Mouse (Mus musculus) adrenal gland (tissue): ENCODE data around the gene Ino80.

Experiments used
- intact Hi-C: fragments of 180-260 bp; cut with DNase I; formaldehyde crosslinking; loops from one replicate; pipeline ENCODE4 v1.15.1; 2025

Ino80 gene

DNA sequence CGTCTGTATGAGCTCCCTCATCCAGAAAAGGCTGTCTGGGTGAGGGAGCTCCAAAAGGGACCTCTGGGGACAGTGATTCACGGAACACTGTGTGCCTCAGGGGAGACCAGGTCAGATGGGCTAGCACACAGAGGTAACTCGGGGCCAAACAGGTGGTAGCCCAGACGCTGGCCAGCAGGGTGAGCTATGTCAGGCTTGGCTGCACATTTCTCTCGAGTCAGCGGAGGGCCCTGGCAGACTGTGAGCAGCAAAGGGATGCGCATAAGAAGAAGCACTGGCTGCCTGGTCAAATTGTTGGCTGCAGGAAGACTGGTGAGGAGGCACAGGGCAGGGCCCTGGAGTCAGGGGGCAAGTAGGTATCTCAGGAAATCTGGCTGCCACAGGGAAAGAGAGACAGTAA is 121.8 kb downstream of the Ino80 start:
- intact Hi-C loops: no loop called here

DNA sequence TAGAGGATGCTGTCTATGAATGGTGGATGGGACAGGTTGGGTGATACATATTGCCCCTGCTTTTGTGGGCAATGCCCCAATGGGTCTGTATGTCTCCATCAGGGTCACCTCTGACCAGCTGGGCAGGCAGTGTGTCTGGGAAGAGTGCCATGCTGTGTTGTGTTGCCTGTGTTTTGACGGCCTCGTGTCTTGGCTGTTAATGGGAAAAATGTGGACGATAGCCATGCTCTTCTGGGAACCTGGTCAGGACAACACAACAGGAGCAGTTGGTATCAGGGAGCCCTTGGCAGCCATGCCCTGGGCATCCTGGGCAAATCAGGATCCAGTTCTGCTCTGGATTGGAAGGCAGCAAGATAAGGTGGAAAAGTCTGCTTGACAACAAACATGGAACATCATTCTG is 122.4 kb downstream of the Ino80 start:
- intact Hi-C loops: no loop called here

DNA sequence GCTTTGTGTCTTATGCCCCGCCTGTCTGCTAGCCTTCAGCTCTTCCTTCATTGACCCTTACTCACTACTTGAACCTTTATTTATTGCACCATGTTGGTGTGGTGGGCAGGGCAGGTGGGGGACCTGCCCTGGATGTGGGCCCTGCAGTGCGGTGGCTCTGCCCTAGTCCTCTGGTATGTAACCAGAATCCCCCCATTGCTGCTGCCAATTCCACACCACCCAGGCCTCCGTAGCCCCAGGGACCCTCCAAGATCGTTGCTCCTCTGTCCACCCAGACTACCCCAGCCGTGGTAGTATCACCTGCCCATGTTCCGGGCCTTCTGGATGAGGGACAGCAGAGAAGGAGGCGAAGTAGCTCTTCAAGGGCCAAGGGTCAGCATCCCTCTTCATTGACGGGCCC is 123.8 kb downstream of the Ino80 start:
- intact Hi-C loops: no loop called here

DNA sequence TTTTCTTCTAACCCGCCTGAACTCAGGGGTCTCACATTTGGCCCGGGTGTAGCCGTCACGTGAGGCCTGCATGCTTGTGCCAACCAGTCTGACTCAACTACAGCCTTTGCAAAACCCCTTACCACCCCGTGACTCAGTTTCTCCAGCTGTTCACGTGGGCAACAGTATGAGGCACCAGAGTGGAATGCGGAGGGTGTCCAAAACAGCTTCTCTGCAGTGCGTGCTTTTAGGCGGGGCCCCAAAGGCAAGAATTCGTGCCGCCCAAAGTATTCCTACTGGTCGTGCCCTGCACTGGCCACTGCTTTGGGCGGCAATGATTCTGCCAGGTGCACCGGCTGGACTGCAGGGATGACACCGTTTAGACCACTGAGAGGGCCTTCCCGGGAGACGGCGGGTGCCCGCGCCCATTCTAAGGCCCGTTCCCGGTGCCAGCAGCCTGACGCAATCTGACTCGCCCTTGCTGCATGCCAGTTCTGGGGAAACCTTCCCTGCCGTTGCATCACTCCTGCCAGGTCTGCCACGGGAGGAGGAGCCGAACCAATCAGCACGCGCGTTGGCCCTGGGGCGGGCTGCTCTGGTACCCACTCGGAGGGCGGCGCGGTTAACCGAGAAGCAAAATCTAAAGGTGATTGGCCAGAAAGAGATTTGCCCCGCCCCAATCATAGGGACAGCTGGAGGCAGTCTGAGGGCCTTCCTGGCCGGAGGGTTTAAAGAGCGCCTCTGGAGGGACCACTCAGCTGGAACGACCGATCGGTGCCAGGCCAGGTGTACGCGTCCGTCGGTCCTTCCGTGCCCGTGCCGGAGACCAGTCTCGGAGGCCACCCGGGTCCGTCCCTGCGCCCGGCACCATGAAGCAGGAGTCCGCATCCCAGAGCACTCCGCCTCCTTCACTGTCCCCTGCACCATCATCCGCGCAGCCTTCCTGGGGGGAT is 126.7 kb downstream of the Ino80 start, which contains the start of gene Chac1:
Gene Chac1, plus strand, starts transcription at position 675 of the 932 bp plus-strand sequence.
- intact Hi-C loops: no loop called here

DNA sequence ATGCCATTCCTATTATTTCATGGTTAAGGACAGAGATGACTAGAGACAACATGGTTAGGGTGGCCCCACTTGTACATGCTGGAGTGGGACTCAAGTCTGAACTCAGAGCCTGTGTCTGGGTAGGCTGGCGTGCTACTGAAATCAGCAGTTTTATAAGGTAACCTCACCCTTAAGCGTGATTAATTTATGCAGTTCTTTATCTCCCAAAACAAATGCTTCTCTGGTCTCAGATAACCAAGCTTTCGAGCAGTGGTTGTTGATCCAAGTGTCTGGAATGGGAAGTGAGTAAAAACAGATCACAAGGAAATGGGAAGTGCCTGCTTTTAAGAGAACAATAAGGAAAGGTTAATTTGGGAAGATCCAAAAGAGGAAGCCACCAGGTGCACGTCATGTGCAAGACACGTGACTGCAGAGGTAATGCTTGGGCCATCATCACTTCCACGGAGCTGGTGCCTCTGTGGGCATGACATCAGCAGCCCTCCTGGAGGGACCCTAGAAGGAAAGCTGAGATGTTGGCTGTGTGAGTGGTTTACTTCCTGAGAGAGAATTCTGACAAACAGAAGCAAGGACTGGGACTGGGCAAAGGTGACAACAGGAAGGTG is 132.8 kb downstream of the Ino80 start:
- intact Hi-C loops: no loop called here

DNA sequence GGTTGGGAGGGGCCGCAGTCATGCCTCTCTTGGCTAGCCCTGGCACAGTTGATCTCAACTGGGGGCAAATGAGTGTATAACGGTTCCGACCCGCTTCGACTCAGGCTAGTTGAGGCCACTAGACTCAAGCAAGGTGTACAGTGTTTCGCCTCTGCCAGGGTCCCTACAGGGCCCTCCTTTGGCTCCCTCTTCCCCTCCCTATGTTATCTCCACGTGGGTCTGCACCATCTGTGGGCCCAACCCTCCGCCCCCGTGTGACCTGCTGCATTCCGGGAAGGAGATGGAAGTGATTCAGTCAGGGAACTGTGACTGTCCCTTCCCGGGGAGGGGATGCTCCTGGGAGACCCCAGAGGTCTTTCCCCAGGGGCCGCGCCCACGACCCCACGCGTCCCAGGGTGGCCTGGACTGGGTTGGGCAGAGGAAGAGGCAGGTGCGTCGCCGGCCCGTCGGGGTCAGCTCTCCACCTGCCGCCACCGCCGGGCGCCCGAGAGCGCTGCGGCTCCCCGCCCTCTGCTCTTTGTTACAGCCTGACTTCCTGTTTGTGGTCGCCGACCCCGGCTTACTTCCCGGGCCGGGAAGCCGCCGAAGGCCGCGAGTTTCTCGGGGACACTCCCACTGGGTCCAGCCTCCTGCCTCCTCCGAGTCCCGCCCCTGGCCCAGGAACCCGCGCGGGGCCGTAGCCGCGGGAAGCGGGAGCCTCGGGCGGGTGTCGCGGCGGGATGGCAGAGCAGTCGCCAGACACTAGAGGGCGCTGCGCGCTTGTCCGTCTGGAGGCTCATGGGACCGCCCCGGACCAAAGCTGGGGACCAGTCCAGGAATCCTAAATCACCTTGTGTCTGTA is 139.8 kb downstream of the Ino80 start:
- intact Hi-C loops: loop anchor here (5.0 kb wide), 3 partner anchors 40 to 75 kb away; no protein-coding TSS in a partner anchor

DNA sequence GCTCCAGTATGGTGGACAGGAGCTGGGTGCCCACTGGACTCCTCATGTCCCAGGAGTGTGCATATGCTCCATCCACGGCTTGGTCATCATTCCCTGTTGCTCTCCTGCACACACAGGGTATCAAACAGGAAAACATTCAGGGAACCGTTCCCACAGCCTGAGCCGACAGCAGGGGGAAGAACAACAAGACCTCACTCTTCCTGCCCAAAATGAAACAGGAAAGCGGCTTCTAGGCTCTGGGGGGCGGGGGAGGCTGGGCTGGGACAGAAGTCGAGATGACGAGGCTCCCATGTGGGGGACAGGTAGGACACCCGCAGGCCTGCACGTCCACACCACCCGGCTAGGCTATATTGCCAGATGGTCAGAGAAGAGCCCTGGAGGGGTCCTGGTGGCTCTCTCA is 141.0 kb downstream of the Ino80 start:
- intact Hi-C loops: loop anchor here (5.0 kb wide), 3 partner anchors 39 to 76 kb away; no protein-coding TSS in a partner anchor

DNA sequence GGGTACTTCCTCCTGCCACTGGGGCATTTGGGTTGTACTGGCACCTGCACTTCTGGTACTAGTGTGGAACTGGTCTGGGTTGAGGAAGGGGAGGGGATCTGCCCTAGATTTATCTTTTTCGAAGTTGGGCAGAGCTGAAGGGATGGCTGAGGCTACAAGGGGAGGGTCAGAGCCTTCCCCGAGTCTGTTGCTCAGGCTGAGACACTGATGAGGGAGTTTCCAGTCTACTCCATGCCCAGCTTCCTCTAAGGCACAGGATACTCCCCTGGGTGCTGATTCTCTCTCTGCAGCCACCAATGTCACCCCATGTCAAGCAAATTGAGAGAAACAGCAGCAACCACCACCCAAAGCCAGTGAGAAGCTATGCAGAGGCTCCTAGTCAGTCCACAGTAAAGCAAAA is 141.5 kb downstream of the Ino80 start:
- intact Hi-C loops: loop anchor here (5.0 kb wide), 3 partner anchors 39 to 76 kb away; no protein-coding TSS in a partner anchor

DNA sequence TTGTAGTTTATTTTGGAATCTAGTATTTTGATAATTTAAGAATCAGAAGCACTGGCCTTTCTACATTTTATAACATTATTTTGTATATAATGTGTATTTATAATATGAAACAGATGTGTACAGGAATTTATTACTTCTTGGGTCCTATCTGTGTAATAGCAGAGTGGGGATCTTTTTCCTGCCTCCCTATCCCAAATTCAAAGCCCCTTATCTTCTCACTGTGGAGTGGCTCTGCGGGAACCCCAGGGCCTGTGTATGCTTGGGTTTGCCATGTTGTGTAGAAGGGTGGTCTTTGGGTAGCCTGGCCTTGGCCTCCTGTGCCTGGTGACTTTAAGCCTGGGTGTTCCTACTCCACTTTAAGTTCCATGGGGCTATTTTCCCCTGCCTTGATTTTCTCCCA is 142.0 kb downstream of the Ino80 start:
- intact Hi-C loops: loop anchor here (5.0 kb wide), 3 partner anchors 38 to 77 kb away; no protein-coding TSS in a partner anchor

DNA sequence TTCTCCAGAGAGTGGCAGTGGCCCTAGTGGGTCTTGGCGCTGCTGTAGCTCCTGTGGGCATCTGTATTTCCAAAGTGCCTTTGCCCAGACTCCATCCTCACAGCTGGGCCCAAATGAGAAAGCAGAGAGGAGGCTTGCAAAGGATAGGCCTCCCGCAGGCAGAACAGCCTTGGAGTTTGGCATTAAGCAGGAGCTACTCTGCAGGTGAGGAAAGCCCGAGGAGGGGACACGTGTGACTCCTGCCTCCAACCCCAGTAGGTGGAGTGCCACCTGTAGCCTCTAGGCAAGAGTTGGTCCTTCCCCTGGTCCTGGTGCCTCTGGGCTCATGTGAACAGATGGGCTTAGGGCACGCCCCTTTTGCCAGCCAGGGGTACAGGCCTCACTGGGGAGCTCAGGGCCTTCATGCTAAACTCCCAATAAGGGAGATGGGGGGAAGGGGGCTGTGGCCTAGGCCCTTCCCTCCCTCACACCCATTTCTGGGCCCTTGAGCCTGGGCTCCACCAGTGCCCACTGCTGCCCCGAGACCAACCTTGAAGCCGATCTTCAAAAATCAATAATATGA is 142.4 kb downstream of the Ino80 start:
- intact Hi-C loops: loop anchor here (5.0 kb wide), 3 partner anchors 38 to 77 kb away; no protein-coding TSS in a partner anchor

DNA sequence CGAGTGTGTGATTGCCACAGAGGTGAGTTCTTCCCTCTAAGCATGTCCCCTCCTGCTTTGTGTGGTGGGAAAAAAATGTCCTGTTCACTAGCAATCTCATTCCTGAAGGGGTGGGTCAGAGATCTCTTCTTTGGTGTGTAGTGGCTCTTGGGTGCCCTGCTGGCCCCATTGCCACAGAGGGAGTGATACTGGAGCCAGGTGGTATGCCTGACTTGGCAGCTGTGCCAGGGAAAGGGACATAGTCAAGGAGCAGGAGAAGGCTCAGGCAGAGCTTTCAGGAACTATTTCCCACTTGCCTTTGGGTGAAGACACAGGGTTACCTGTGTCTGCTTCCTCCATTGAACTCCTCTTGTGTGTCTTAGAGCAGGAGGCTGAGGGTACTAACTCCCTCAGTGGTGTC is 143.4 kb downstream of the Ino80 start:
- intact Hi-C loops: no loop called here

DNA sequence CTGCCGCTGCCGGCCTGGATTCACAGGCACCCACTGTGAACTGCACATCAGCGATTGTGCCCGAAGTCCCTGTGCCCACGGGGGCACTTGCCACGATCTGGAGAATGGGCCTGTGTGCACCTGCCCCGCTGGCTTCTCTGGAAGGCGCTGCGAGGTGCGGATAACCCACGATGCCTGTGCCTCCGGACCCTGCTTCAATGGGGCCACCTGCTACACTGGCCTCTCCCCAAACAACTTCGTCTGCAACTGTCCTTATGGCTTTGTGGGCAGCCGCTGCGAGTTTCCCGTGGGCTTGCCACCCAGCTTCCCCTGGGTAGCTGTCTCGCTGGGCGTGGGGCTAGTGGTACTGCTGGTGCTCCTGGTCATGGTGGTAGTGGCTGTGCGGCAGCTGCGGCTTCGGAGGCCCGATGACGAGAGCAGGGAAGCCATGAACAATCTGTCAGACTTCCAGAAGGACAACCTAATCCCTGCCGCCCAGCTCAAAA is 145.3 kb downstream of the Ino80 start:
- intact Hi-C loops: no loop called here

DNA sequence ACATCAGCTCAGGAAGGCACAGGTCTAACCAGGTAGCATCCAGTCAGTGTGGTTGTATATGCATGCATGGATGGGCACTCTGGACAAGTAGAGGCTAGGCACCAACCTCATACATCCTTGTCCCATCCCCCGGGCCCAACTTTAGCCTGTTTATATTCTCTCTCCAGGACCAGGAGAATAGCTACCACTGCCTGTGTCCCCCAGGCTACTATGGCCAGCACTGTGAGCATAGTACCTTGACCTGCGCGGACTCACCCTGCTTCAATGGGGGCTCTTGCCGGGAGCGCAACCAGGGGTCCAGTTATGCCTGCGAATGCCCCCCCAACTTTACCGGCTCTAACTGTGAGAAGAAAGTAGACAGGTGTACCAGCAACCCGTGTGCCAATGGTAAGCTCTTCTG is 146.7 kb downstream of the Ino80 start:
- intact Hi-C loops: no loop called here

DNA sequence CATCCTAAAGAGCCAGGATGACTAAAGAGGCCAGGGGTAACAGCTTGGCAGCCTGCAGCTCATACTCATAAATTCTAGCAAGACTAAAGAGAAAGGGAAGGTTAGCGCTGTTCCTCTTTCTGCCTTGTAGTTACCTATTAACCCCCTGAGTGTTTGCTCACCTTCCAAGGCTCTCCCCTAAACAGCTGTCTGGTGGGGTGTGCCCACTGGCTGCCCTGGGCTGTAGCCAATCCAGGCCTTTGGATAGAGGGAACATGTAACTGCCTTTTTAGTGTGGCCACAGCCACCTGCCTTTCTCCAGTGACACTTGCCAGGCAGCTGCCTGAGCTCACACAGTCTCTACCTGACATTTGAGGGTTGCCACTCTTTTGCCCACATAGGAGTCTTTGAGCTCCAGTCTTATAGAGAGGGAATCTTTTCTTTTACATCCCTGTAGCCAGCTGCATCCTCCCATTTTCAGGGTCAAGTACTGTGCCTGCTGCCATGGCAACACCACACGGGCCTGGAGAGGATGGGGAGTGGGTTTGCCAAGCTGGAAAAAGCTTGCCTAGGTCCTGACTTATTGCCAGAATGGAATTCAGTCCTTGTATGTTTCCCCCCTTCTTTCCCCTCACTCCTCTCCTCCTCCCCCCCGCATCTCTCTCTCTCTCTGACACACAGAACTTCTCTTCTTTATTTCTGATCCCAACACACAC is 148.2 kb downstream of the Ino80 start:
- intact Hi-C loops: no loop called here

DNA sequence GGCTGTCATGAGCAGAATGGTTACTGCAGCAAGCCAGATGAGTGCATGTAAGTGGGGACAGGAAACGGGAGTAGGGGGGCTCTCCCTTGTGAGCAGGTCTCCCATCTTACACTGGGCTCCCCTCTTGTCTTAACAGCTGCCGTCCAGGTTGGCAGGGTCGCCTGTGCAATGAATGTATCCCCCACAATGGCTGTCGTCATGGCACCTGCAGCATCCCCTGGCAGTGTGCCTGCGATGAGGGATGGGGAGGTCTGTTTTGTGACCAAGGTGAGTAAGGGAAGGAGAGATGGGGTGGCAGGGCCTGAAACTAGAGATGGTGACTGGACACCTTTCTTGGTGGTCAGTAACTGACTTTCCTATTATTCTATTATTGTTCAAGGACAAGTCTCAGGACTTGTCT is 148.9 kb downstream of the Ino80 start:
- intact Hi-C loops: no loop called here

DNA sequence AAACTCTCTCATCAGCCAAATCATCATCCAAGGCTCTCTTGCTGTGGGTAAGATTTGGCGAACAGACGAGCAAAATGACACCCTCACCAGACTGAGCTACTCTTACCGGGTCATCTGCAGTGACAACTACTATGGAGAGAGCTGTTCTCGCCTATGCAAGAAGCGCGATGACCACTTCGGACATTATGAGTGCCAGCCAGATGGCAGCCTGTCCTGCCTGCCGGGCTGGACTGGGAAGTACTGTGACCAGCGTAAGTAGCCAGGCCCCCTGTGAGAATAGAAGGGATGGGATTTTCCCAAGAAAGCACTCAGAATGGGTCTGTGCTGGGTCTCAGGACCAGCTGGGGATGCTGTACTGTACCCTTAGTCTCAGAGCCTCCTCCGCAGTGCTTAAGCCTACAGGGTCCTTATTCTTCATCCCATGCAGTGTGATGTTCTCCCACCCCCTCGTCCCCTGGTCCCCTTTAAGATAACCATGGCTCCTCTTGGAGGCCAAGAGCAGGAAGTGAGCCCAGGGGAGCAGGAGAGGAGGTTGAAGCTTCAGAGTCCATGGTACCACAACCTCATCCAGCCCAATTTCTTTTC is 149.5 kb downstream of the Ino80 start:
- intact Hi-C loops: no loop called here

DNA sequence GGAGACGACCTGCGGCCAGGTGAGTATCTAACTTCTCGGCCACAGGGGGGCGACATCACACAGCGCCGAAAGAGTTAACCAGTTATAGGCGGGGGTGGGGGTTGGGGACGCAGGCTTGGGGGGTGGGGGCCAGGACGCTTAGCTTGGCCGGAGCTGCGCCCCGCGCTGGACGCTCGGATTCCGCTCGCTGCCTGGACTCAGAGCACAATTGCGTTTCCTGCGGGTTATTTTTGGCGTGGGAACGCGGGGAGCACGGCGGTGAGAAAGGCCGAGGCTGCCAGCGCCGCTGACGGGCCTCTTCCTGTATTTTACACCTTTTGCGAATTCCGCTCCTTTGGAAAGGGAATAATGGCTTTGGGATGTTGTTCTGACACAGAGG is 150.4 kb downstream of the Ino80 start:
- intact Hi-C loops: no loop called here

DNA sequence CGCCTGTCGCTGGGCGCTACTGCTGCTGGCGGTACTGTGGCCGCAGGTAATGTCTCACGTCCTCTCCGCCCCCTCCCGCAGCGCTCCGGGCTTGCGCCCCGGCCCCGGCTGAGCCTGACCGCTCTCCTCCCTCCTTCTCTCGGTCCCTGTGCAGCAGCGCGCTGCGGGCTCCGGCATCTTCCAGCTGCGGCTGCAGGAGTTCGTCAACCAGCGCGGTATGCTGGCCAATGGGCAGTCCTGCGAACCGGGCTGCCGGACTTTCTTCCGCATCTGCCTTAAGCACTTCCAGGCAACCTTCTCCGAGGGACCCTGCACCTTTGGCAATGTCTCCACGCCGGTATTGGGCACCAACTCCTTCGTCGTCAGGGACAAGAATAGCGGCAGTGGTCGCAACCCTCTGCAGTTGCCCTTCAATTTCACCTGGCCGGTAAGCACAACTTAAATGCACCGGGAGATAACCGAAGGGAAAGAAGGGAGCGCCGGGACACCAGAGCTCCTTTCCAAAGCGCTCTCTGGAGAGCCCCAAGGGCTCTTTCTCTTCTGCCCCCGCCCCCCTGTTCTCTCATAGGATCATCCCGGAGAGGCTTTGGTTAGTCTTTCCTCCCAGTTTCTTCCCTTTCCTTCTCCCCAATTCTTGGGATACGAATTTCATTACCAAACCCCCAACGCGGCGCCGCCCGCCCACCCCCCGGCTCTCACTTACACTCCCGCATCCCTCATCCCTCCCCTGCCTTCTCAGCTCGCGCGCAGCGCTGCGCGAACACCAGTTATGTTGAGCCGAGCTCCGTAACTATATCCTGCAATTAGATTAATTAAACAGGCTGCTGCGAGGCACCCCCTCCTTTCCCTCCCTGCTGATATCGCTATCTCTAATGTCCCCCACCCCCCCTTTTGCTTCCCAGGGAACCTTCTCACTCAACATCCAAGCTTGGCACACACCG is 151.1 kb downstream of the Ino80 start:
- intact Hi-C loops: no loop called here
